Mouse (Mus musculus) myocyte (in vitro differentiated cells): ENCODE data around the gene Arhgap21.

Experiments used
- E2F4 ChIP-seq: IDR thresholded peaks from one replicate; pipeline ENCODE4 v1.6.1; 2011; ENCODE audit warnings: mild to moderate bottlenecking, control low read depth, moderate library complexity; ENCODE audit not compliant: insufficient read depth
- MAX ChIP-seq: IDR thresholded peaks from one replicate; pipeline ENCODE4 v1.6.1; 2011; ENCODE audit warnings: low read depth, mild to moderate bottlenecking, control low read depth
- MYOG ChIP-seq, 3 experiments: IDR thresholded peaks; one replicate each; pipeline ENCODE4 v1.6.1; 2011; ENCODE audit warnings: control low read depth in 2 of 3, low read depth in 2 of 3, mild to moderate bottlenecking in 2 of 3; ENCODE audit not compliant: insufficient read length in 2 of 3, control insufficient read depth in 1 of 3, insufficient read depth in 1 of 3
- POLR2A ChIP-seq: IDR thresholded peaks from one replicate; pipeline ENCODE4 v1.6.1; 2011; ENCODE audit warnings: low read depth, mild to moderate bottlenecking, control low read depth, moderate library complexity; ENCODE audit not compliant: insufficient read length

- TF ChIP-seq MYOG (IDR thresholded peaks at IDR 0.05; ENCODE audit: control insufficient read depth in 1 of 3, insufficient read depth in 1 of 3, insufficient read length in 2 of 3, low read depth in 2 of 3) (no peak), MAX (no peak), E2F4 (no peak), POLR2A (no peak)
Measured at GRCm38 (mm10) chr2:20874621-20875020, 94.1 kb downstream of the Arhgap21 start.
